Mouse (Mus musculus) adrenal gland (tissue): ENCODE data around the gene Ift43.

Experiments used
- intact Hi-C: fragments of 180-260 bp; cut with DNase I; formaldehyde crosslinking; loops from one replicate; pipeline ENCODE4 v1.15.1; 2025

Ift43 gene

GRCm38 (mm10) chr12:86077736-86078135 is 4.6 kb upstream of the Ift43 start:
- intact Hi-C loops = loop anchor here (1.0 kb wide), 1 partner anchor 53 kb away; no protein-coding TSS in a partner anchor

DNA sequence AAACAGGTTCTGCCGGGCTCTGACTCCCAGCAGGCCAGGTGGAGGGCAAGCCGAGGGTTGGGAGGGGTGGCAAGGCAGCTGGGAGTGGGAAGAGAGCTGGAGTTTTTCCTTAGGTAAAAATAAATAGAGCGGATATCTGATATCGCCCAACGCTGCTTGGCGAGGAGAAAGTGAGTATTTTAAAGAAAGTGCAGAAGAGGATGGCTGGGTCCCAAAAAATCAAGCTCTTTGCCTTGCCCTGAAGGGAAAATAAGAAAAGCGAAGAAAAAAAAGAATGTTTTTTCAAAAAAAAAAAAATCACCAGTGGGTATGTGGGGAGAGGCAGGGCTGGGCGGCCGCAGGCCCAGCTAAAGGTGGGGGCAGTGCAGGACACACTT is 4.2 kb upstream of the Ift43 start:
- intact Hi-C loops = loop anchor here (1.0 kb wide), 1 partner anchor 54 kb away; no protein-coding TSS in a partner anchor

DNA sequence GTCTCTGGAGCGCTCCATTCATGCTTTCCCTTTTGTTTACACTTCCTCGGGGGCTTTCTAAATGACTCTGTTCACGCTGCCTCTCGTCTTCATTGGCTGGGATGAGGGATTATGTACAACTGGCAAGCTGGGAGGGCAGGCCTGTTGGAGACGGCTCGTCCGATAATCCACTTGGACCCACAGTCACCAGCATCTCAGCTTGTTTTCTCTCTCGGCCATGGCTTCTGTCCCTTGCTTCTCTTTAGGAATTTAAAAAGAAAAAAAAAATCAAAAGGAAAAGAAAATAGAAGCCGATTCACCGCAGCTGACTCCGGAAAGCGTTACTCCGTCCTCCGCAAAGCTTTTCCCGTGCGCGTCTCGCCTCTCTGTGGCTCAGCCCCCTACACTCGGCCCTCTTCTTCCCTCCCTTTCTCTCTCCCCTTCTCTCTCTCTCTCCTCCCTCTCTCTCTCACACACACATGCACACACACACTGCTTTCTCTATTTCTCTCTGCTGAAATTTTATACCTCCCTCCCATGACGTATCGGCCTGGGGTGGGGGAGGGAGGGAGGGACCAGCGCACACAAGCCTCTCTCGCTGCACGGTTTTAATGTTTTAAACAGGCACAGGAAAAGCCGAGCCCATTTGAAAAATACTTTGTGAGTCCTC is 3.7 kb upstream of the Ift43 start, which contains the start of gene Tgfb3:
Tgfb3 (minus strand) TSS at position 489 of the 649 bp plus-strand sequence.
- intact Hi-C loops = loop anchor here (1.0 kb wide), 1 partner anchor 54 kb away; no protein-coding TSS in a partner anchor

GRCm38 (mm10) chr12:86079202-86079667 is 3.1 kb upstream of the Ift43 start:
- intact Hi-C loops = no loop called here

DNA sequence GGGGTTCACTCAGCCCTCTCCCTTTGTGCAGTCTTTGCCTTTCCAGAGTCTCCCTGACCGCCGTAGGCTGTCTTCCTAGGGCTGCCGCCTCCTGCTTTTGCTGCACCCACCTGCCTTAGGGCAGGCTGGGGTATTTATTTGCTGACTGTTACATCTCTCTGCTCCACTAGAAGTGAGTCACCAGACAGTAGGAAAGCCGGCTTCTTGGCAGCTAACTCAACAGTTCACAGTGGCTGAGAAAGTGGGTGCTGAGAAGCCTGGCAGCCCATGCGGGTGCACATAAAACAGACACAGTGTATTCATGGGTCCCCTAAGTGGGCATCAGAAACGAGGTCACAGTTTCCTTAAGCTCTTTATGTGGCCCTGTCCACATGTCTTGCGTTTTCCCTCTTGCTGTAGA is 3.5 kb downstream of the Ift43 start:
- intact Hi-C loops = no loop called here

DNA sequence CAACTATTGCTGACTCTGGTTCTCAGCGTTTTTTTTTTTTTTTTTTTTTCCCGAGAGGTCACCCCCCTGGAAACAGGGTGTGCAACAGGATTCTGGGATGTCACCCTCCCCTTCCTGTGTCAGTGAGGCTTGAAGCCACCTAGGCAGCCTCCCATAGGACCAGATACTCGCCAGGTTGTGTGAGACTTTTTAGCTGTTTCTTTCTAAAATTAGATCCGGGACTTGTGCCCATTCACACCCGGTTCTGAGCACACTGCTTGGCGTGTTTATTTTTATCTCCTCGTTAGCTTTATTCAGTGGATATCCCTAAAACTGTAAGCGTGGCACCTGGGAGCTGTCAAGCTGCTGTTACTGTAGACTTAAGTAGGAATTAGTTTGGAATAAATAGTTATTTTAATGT is 4.2 kb downstream of the Ift43 start:
- intact Hi-C loops = no loop called here

- intact Hi-C loops = no loop called here
Observed at GRCm38 (mm10) chr12:86088042-86088441, 5.7 kb downstream of the Ift43 start.

DNA sequence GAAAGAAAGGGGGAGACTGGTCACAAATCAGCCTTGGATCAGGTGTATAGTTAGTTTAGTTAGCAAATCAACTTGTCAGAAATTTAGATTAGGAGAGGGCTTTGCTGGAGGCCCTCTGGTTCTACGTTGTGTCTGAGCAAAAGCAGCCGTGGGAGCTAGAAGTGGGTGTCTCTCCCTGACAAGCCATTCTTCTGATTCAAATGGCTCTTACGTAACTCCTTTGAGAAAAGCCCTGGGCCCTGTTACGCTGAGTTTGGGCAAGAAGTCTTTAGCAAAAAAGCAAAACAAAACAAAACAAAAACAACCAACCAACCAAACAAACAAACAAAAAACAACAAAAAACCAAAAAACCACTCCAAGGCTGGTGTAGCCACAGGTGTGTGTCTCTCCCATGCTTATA is 8.4 kb downstream of the Ift43 start:
- intact Hi-C loops = no loop called here

DNA sequence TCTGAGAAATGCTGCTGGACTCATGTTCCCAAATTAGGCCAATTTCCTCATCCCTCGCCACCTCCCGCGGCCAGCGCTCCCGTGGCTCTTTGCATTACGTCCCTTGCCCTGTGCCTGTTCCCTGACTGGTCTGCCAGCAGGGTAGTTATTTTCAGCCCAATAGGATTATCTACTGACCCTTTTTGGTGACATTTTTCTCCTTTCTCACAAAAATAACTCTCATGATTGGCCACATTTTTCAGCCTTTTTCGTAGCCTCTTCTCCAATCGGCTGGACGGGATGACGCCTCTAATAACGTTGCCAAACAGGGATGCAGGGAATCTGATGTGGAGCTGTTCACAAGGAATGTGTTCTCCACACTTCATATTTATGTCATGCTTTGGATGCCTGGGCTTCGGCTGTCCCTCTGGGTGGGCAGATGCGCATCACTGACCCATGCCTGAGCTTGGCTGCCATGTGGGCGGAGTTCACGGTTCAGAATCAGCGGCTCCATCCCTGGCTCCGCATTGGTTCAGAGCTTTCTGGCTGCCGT is 9.3 kb downstream of the Ift43 start:
- intact Hi-C loops = no loop called here

DNA sequence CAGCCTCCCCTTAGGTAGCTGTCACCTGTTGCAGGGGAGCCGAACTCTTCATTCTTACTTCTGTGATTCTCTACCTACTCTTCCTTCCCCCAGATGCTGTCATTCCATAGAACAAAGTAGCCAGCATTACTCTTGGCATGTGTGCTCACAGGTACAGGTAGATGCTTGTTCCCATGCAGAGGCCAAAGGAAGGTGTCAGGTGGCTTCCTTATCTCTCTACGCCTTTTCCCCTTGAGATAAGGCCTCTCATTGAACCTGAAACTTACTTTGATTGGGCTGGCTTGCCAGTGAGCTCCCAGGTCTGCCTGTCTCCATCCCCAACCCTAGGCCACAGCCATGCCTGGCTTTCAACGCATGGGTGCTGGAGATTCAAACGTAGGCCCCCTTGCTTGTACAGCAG is 11.7 kb downstream of the Ift43 start:
- intact Hi-C loops = no loop called here

DNA sequence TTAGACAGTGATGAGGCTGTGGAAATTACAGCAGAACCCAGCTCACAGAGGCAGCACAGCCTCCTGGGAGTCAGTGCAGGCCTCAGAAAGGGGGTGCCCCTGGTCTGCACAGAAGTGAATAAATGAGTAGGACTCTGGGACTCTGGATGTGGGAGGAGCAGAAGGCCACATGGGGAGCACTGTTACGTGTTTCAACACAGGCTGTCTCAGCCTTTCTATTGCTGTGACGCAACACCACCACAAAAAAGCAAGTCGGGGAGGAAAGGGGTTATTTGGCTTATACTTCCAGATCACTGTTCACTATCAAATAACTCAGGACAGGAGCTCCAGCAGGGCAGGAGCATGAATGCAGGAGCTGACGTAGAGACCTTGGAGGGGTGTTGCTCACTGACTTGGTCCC is 13.5 kb downstream of the Ift43 start:
- intact Hi-C loops = no loop called here

DNA sequence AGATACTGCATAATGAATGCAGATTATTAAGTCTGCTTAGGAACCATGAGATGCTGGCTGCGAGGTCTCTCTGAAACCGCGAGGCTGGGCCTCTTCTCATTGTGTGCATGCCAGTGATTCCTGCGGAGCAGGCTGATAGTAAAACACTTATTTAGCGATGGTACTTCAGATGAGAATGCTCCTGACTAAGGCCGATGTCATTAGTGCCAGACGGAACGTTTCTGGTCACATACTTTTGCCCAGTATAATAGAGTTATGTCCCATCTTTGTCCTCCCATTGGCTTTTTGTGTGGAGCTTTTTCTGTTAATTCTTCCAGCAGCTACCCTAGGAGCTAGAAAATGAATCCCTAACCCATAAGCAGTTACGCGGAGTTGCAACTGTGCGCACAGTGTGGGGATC is 15.4 kb downstream of the Ift43 start:
- intact Hi-C loops = no loop called here

DNA sequence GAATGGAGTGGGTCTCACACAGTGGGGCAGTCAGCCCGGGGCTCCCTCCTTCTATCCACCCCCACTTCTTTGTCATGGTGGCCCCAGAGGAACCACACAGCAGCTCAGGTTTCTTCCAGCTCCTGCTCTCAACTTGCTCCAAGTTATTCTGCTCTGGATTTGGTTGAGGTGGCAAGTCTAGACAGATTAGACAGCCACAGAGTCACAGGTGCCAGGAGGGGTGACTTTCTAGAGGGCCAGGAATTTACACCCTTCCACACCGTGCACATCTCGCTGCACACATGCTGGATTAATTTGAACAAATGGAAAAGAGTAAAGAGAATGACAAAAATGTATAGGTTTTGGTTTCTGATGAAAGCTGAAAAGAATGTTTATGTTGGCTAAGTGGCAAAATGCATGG is 18.4 kb downstream of the Ift43 start:
- intact Hi-C loops = no loop called here

DNA sequence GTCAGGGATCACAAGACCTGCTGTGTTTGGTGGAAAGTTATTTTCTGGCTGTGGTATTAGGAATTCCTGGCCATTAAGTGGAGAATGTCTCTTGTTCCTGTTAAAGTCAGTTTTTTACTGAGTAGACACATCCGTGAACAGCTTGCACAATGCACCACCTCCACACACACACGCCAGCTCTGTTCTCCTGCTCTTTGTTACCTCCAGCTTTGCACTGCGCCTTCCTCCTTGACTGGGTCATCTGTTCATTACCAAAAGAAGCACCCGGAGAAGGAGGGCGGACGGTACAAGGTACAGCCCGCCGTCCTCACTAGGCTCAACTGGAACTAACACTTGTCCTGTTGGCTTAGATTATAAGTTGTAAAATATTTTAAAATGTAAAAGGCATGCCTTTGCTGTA is 20.3 kb downstream of the Ift43 start:
- intact Hi-C loops = no loop called here

GRCm38 (mm10) chr12:86103391-86103790 is 21.1 kb downstream of the Ift43 start:
- intact Hi-C loops = no loop called here

GRCm38 (mm10) chr12:86103852-86104251 is 21.5 kb downstream of the Ift43 start:
- intact Hi-C loops = no loop called here

GRCm38 (mm10) chr12:86104297-86104696 is 22.0 kb downstream of the Ift43 start:
- intact Hi-C loops = no loop called here

DNA sequence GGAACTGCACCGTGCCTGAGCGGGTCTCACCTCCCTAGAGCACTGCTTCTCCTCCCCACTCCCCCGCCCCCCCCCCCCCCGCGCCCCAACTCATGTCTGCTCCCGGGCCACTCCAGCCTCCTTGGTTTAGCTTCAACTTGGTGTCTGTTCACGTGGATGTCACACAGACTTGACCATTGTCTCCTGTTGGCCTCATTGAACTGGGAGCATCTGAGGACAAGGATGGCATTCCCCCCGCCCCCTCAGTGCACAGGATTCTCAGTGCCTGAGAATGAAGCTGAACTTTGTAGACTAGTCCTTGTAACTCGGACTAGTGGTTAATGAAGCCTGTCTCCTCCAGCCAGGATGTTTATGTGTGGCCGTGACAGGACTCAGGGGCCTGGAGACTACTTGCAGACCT is 23.2 kb downstream of the Ift43 start:
- intact Hi-C loops = no loop called here

DNA sequence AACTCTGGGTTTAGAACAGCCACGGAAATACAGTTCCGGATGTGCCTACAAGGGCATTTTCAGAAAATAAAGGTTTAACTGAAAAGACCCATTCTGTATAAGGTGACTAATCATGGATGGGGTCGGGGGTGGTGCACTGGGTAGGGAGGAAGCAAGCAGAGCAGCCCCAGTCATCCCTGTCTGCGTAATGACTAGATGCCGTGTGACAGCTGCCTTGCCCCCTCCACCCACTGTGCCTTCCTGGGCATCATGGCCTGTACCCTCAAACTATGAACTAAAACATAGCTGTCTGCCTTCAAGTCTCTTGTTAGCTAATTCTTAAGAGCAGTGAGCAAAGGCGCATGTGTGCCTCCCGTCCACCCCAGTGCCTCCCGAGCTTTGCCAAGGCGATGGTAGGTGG is 23.7 kb downstream of the Ift43 start:
- intact Hi-C loops = no loop called here

DNA sequence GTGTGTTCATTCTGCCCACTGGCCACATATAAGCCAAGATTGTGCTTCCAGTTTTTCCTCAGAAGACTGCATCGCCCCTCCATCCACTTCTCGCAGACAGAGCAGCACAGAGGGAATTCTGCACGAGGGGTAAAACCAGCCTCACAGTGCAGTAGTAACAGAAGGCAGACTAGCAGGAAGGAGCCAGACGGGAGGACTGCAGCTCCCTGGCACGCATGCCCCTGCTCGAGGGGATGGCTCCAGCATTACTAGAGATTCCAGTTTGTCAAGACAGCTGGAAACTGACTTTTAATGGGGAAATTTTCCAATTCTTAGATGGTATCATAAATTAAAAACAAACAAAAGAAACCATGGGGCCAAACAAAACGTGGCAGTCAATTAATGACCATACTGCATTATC is 25.3 kb downstream of the Ift43 start:
- intact Hi-C loops = no loop called here

- intact Hi-C loops = no loop called here
Observed at GRCm38 (mm10) chr12:86109531-86109930, 27.2 kb downstream of the Ift43 start.

DNA sequence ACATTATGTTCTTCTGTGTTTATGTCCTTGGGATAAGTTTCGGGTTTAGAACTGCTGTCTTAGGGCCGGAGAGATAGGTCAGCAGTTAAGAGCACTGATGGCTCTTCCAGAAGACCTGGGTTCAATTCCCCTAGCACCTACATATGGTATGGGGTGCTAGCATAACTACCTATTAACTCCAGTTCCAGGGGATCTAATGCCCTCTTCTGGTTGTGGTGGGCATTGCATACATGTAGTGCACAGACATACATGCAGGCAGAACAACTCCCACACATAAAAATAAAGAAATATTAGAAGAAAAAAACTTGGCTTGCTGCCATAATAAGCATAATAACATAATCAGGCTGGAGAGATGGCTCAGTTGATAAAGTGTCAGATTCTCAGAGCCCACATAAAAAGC is 28.3 kb downstream of the Ift43 start:
- intact Hi-C loops = no loop called here

DNA sequence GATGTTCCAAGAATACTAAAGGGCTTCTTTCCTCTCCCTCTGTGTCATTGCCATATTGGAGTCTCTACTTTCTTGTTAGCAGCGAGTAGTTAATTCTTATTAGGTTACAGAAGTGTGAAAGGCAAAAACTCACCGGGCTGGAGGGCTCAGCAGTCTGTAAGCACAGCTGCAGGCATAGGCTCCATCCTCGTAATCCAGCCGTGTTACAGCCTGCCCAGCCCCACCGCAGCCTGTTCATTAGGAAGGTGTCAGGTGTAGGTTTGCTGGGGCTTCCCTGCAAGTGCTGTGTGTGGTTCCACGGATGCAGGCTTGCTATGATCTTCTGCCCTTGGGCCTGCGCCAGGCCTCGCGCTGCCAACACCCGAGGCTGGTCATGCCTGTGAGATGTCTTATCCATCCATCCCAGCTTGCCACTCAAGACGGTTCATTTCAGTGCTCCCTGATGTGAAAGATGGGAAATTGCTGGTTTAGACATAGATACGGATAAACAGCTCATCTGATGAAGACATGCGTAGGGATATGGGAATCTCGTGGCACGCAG is 34.0 kb downstream of the Ift43 start:
- intact Hi-C loops = no loop called here
